Mouse (Mus musculus): ENCODE data around the gene Pcnp.
"Not testable (repeated sequence)": the region's sequence is repeated elsewhere in the genome, so short reads cannot be mapped to it uniquely, and the experiment has no call there.

Pcnp gene

DNA sequence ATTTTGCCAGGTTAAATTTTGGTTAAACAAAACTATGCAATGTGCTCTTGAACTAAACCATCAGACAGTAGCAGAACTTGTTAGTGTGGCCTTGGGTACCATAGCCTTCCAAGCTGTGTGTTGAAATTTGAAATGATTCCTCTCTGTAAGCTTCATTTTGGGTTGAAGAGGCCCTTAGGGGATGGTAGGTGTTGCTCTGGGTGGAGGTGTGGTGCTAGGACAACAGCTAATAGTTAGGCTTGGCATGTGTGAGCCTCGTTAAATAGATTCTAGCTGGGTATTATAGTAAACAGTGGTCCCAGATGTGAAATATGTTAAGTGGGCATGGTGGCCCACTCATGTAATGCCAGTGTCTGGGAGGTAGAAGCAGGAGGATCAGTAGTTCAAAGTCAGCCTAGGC lies 62.3 kb downstream of the Pcnp start:
- DNase-seq (ENCODE audit: low read depth, low spot score): no peak

GRCm38 (mm10) chr16:55966212-55966871 lies 63.2 kb downstream of the Pcnp start, which contains the start of gene Rpl24:
Gene Rpl24 (plus strand): TSS chr16:55966275.
- peak; percentile 96 for DNase-seq (ENCODE audit: low read depth, low spot score)

- DNase-seq (ENCODE audit: low read depth, low spot score): peak; percentile 51
Observed at GRCm38 (mm10) chr16:55964126-55964949, 65.2 kb downstream of the Pcnp start.

DNA sequence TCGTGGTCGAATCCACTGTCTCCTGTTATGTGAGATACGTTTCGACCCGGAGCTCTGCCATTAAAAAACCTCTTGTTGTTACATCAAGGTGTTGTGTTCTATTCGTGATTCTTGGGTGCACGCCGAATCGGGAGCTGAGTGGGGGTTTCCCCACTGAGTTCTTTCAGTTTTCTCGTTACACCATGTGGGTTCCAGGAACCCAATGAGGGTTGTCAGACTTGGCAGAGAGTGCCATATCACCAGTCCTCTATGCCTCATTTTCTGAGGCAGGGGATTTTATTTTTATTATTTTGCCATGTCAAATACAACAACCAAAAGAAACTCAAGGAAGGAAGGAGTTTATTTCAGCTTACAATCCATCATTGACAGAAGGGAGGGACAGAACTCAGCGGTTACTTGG lies 66.5 kb downstream of the Pcnp start:
- not testable (repeated sequence) for DNase-seq (ENCODE audit: low read depth, low spot score)

All from ZHBTc4 (cell line).